Mouse (Mus musculus): ENCODE measurements around the gene Zbtb38. TPM values are rescaled to one million over a fixed set of nuclear protein-coding genes. Genes with fewer than 3 reads are reported as not detected.

The Zbtb38 gene
- polyA plus RNA-seq, 1 experiment, result 5.9 TPM

DNA sequence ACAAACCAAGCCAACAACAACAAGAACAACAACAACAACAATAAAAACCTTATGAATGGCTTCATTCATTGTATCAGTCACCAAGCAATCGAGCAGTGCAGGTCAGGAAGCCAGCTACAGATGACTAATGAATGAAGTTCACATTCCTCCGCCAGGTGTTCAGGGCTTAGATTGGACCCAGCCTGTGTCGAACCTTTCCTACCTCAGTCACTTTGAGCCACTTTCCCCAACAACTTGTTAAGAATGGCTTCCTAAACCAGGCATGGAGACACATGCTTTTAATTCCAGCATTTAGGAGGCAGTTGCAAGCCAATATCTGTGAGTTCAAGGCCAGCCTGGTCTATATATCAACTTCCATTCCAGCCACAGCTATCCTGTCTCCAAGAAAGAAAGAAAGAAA lies 116.7 kb downstream of the Zbtb38 start:
- Histone ChIP-seq H3K27ac (ENCODE audit: insufficient read depth, low read length) (no peak overlapping the region), H3K36me3 (ENCODE audit: control insufficient read depth, insufficient read depth, low read length) (no peaks in the 10 kb centered on the region), H3K4me3 (ENCODE audit: extremely low read depth, insufficient read depth, insufficient read length) (no peak overlapping the region), H3K4me1 (ENCODE audit: control insufficient read depth, insufficient read depth, insufficient read length) (peaks cover 6% of the 10 kb centered on the region; the same call in 1 of the 2 replicates), H3K27me3 (ENCODE audit: control insufficient read depth, insufficient read depth, low read length) (no peaks in the 10 kb centered on the region)
- TF ChIP-seq CTCF (IDR thresholded peaks at IDR 0.05; ENCODE audit: extremely low read depth, insufficient read depth, insufficient read length, insufficient replicate concordance), result no peak
- no peak for TF ChIP-seq POLR2A (IDR thresholded peaks at IDR 0.05; ENCODE audit: low read depth, low read length)
- no peak for DNase-seq (ENCODE audit: low read depth in 1 of 2, low spot score in 2 of 2)
- 81% methylated on average over 3 of the region's 3 CpGs for WGBS

DNA sequence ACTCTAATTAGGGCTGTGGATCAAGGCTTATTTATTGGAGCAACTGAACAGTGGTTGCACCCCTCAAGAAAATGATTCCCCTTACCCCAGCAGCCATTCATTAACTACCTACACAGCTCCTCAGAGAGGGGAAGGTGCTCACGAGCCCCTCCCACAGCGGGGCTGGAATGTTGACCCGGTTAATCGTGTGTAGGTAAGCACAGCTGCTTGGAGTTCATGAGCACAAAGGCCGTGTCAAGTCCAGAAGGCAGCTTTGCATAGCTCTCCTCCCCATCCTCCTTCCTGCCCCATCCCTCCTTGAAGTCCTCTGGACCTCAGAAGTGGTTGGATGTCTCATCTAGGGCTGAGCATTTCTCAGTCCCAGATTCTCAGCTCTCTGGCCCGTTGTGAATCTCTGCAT lies 117.5 kb downstream of the Zbtb38 start:
- Histone ChIP-seq H3K4me1 (ENCODE audit: control insufficient read depth, insufficient read depth, insufficient read length) (peaks cover 6% of the 10 kb centered on the region; the same call in 1 of the 2 replicates), H3K27me3 (ENCODE audit: control insufficient read depth, insufficient read depth, low read length) (no peaks in the 10 kb centered on the region), H3K36me3 (ENCODE audit: control insufficient read depth, insufficient read depth, low read length) (no peaks in the 10 kb centered on the region), H3K4me3 (ENCODE audit: extremely low read depth, insufficient read depth, insufficient read length) (no peak overlapping the region), H3K27ac (ENCODE audit: insufficient read depth, low read length) (no peak overlapping the region)
- WGBS, result 86% methylated on average over 6 of the region's 6 CpGs
- TF ChIP-seq POLR2A (IDR thresholded peaks at IDR 0.05; ENCODE audit: low read depth, low read length), result no peak
- TF ChIP-seq CTCF (IDR thresholded peaks at IDR 0.05; ENCODE audit: extremely low read depth, insufficient read depth, insufficient read length, insufficient replicate concordance), result no peak
- no peak for DNase-seq (ENCODE audit: low read depth in 1 of 2, low spot score in 2 of 2)

DNA sequence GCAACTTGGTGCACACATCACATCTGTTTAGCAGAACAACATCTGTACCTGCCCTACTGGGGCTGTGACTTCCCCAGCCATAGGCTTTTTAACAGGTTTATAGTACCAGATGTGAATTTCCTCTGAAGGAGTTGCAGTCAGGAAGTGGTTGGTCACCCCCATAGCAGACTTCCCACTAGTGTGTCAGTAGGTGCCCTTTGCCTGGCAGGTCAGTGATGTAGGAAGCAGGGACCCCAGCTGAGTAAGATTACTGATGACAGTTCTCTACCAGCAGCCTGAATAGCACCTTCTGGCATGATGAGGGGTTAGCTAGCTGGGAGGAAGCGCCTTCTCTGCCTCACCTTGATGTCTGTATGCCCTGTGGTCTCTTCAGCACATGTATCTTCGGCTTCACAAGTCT lies 118.9 kb downstream of the Zbtb38 start:
- Histone ChIP-seq H3K27ac (ENCODE audit: insufficient read depth, low read length) (no peak overlapping the region), H3K27me3 (ENCODE audit: control insufficient read depth, insufficient read depth, low read length) (no peaks in the 10 kb centered on the region), H3K4me3 (ENCODE audit: extremely low read depth, insufficient read depth, insufficient read length) (no peak overlapping the region)

More for the DNA sequence above, 118.9 kb downstream of the Zbtb38 start:
- Histone ChIP-seq H3K36me3 (ENCODE audit: control insufficient read depth, insufficient read depth, low read length) (no peaks in the 10 kb centered on the region), H3K4me1 (ENCODE audit: control insufficient read depth, insufficient read depth, insufficient read length) (peaks cover 13% of the 10 kb centered on the region; the same call in 1 of the 2 replicates)
- TF ChIP-seq POLR2A (IDR thresholded peaks at IDR 0.05; ENCODE audit: low read depth, low read length) (no peak), CTCF (IDR thresholded peaks at IDR 0.05; ENCODE audit: extremely low read depth, insufficient read depth, insufficient read length, insufficient replicate concordance) (no peak)
- WGBS, result 62% methylated on average over 2 of the region's 2 CpGs
- no peak for DNase-seq (ENCODE audit: low read depth in 1 of 2, low spot score in 2 of 2)

Other genes starting within 250 kb of the Zbtb38 start
- gene Gm28729, start 227.6 kb downstream of the Zbtb38 start, polyA plus RNA-seq (2012; rRNA removed), result not detected in 2 replicates
- 2.0 and 2.6 TPM in 2 replicates for gene Rasa2, start 121.2 kb downstream of the Zbtb38 start, polyA plus RNA-seq (2012; rRNA removed)
- 3.4 and 4.7 TPM in 2 replicates for gene Pxylp1, start 139.8 kb upstream of the Zbtb38 start, polyA plus RNA-seq (2012; rRNA removed)

Measured in spleen, adult 2 months (tissue).